ENCODE assay signal across 7 mouse cellular contexts in the genomic region with DNA sequence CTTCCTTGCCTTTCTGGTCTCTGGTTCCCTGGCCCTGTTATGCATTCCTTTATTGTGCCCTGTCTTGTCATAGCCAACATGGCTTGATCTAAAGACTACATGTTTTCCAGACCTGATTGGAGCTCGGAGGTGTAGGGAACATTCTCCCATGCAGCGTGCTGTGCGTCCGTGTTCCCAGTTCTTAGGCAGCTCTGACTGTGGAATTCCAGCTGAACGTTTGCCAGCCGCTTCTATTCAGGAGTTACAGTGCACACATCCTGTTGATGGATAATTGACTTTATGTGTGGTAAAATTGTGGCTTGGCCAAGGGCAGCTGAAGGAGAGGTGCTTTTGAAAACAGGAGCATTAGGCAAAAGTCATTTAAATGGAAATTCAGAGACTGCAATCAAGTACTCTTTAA. TPM values are rescaled to one million over a fixed set of nuclear protein-coding genes. Genes with fewer than 3 reads are reported as not detected.
A peak's percentile ranks its signal among the peaks of the same experiment; 100 is the strongest.
DNase-seq lines count a peak whose midpoint lies in the region; ATAC-seq and TF ChIP-seq lines count a peak whose summit lies in the region.

No protein-coding gene starts in this region.

- peak; percentile 58 for DNase-seq in brain, embryonic 14.5 days (ENCODE audit: low read depth)
- DNase-seq in kidney, postnatal 10 days = peak; percentile 71
- DNase-seq in adrenal gland, adult 8-10 months = no peak

- 63% methylated on average over 6 of the region's 6 CpGs for WGBS in intestine, embryonic 16.5 days
- 63% methylated on average over 6 of the region's 6 CpGs for WGBS in intestine, embryonic 15.5 days
- 24% methylated on average over 6 of the region's 6 CpGs for WGBS in heart, embryonic 15.5 days

- TF ChIP-seq POLR2A in brain, embryonic 14.5 days (IDR thresholded peaks at IDR 0.05; ENCODE audit: borderline replicate concordance, extremely low read depth, insufficient read depth, insufficient read length, poor library complexity, severe bottlenecking) = no peak

- no peak for TF ChIP-seq CTCF in brain, embryonic 14.5 days (IDR thresholded peaks at IDR 0.05; ENCODE audit: borderline replicate concordance, extremely low read depth, insufficient read depth, insufficient read length)

- no peak for ATAC-seq in intestine, embryonic 16.5 days
- no peak for ATAC-seq in intestine, embryonic 15.5 days
- ATAC-seq in heart, embryonic 15.5 days (replicated peaks; ENCODE audit: insufficient number of reproducible peaks, insufficient read depth, low FRiP score, low read depth) = peak; percentile 56
- ATAC-seq in erythroid progenitor cell, adult 5-6 weeks (replicated peaks; ENCODE audit: low FRiP score, poor library complexity, severe bottlenecking) = no peak

- no peak overlapping the region for H3K9ac ChIP-seq in intestine, embryonic 16.5 days (ENCODE audit: low read depth, low read length)
- H3K9ac ChIP-seq in intestine, embryonic 15.5 days = no peak overlapping the region
- no peak overlapping the region for H3K9ac ChIP-seq in heart, embryonic 15.5 days

- no peak overlapping the region for H3K4me3 ChIP-seq in intestine, embryonic 16.5 days (ENCODE audit: low read length)
- H3K4me3 ChIP-seq in intestine, embryonic 15.5 days (replicated peaks) = no peak overlapping the region
- H3K4me3 ChIP-seq in heart, embryonic 15.5 days = no peak overlapping the region

- H3K4me2 ChIP-seq in intestine, embryonic 16.5 days (ENCODE audit: low read depth, low read length) = no peak overlapping the region
- no peak overlapping the region for H3K4me2 ChIP-seq in intestine, embryonic 15.5 days (replicated peaks)
- H3K4me2 ChIP-seq in heart, embryonic 15.5 days = peak overlapping the region; percentile 36; the same call in 1 of the 2 replicates

- 0 out of 2 replicates have a peak overlapping the region, but pooled peaks have one; percentile 54 for H3K27ac ChIP-seq in intestine, embryonic 16.5 days (ENCODE audit: low read length)
- no peak overlapping the region for H3K27ac ChIP-seq in intestine, embryonic 15.5 days
- peak overlapping the region; percentile 90 for H3K27ac ChIP-seq in heart, embryonic 15.5 days

- no peaks in the 10 kb centered on the region for H3K9me3 ChIP-seq in intestine, embryonic 16.5 days (ENCODE audit: control insufficient read depth, low read length)
- no peaks in the 10 kb centered on the region for H3K9me3 ChIP-seq in intestine, embryonic 15.5 days
- no peaks in the 10 kb centered on the region for H3K9me3 ChIP-seq in heart, embryonic 15.5 days (replicated peaks)

- no peaks in the 10 kb centered on the region for H3K36me3 ChIP-seq in intestine, embryonic 16.5 days (ENCODE audit: control insufficient read depth, insufficient read depth, low read length)
- H3K36me3 ChIP-seq in intestine, embryonic 15.5 days = no peaks in the 10 kb centered on the region
- H3K36me3 ChIP-seq in heart, embryonic 15.5 days = no peaks in the 10 kb centered on the region

- peaks cover 6% of the 10 kb centered on the region; the same call in 1 of the 2 replicates for H3K4me1 ChIP-seq in intestine, embryonic 16.5 days (ENCODE audit: control insufficient read depth, insufficient read depth, low read length)
- H3K4me1 ChIP-seq in intestine, embryonic 15.5 days (replicated peaks) = peaks cover 3% of the 10 kb centered on the region; the same call in 1 of the 2 replicates
- H3K4me1 ChIP-seq in heart, embryonic 15.5 days (replicated peaks) = peaks cover 33% of the 10 kb centered on the region

- no peaks in the 10 kb centered on the region for H3K27me3 ChIP-seq in intestine, embryonic 16.5 days (replicated peaks; ENCODE audit: control insufficient read depth, insufficient read depth, low read length)
- H3K27me3 ChIP-seq in intestine, embryonic 15.5 days (replicated peaks) = no peaks in the 10 kb centered on the region
- no peaks in the 10 kb centered on the region for H3K27me3 ChIP-seq in heart, embryonic 15.5 days

RNA-seq across cellular contexts. Expression of a gene that starts 36.9 kb away (rescaled TPM):
- 0.05 and 0.06 TPM in 2 replicates for polyA plus RNA-seq in intestine, embryonic 16.5 days (2015; fragmentation: Nextera tagmentation; extraction: Ambion mirVana)
- polyA plus RNA-seq in intestine, embryonic 15.5 days (2015; fragmentation: Nextera tagmentation; extraction: Ambion mirVana) = 0.06 and 0.10 TPM in 2 replicates
- polyA plus RNA-seq in brain, embryonic 14.5 days (2012; rRNA removed) = 0.29 and 0.41 TPM in 2 replicates
- 0.15 and 0.20 TPM in 2 replicates for polyA plus RNA-seq in heart, embryonic 15.5 days (2015; fragmentation: Nextera tagmentation; extraction: Ambion mirVana)
- under 1 TPM in 1 of 4 experiments, not detected in 3; 0.16 TPM for total RNA-seq in adrenal gland, adult 8-10 months (2022)
- 0.84 and 4.0 TPM in 2 replicates for total RNA-seq in erythroid progenitor cell, adult 5-6 weeks (2015; ENCODE audit: low replicate concordance)
- 0.90 TPM in 1 of 2 replicates, not detected in the other for total RNA-seq in erythroid progenitor cell, adult 5-6 weeks (2017; ENCODE audit: low replicate concordance)
